Mouse (Mus musculus) liver, adult 2 months (tissue): Measurements from ENCODE around the gene Foxp2. TPM values are rescaled to one million over a fixed set of nuclear protein-coding genes. Genes with fewer than 3 reads are reported as not detected.

Experiments used
- DNase-seq: peaks from one replicate; pipeline ENCODE4 v3.0.0-alpha.2; 2011; ENCODE audit warnings: low read depth, low spot score; ENCODE audit errors: extremely low read depth
- H3K27ac ChIP-seq: fragments of 200-500 bp; replicated peaks from 2 replicates; pipeline ENCODE4 v1.5.1; 2012; ENCODE audit warnings: low read depth, mild to moderate bottlenecking, control low read depth, inconsistent platforms, low read length; ENCODE audit not compliant: insufficient read depth
- H3K27me3 ChIP-seq: fragments of 200-500 bp; 2 replicates; pipeline ENCODE4 v1.6.1; 2012; ENCODE audit warnings: mild to moderate bottlenecking, moderate library complexity, low read length, inconsistent platforms; ENCODE audit not compliant: control insufficient read depth, insufficient read depth
- H3K36me3 ChIP-seq: fragments of 200-500 bp; 2 replicates; pipeline ENCODE4 v1.6.1; 2012; ENCODE audit warnings: low read length, inconsistent platforms; ENCODE audit not compliant: control insufficient read depth, insufficient read depth
- H3K4me1 ChIP-seq: fragments of 200-500 bp; 2 replicates; pipeline ENCODE4 v1.6.1; 2011; ENCODE audit warnings: low read length; ENCODE audit not compliant: control insufficient read depth, insufficient read depth
- H3K4me3 ChIP-seq: fragments of 200-500 bp; 2 replicates; pipeline ENCODE4 v1.5.1; 2011; ENCODE audit warnings: low read depth, mild to moderate bottlenecking, control low read depth, low read length, moderate library complexity; ENCODE audit not compliant: insufficient read depth
- H3K79me2 ChIP-seq: fragments of 200-500 bp; 2 replicates; pipeline ENCODE4 v1.6.1; 2012; ENCODE audit warnings: inconsistent platforms, mild to moderate bottlenecking, low read length, moderate library complexity; ENCODE audit not compliant: control insufficient read depth, insufficient read depth
- H3K9ac ChIP-seq: fragments of 200-500 bp; 2 replicates; pipeline ENCODE4 v1.6.1; 2012; ENCODE audit warnings: low read depth, mild to moderate bottlenecking, control low read depth, inconsistent platforms, low read length
- CTCF ChIP-seq: fragments of 200-500 bp; IDR thresholded peaks from 2 replicates; pipeline ENCODE4 v1.5.1; 2011; ENCODE audit warnings: low read depth, low read length, control low read depth
- POLR2A ChIP-seq: fragments of 200-500 bp; IDR thresholded peaks from 2 replicates; pipeline ENCODE4 v1.6.1; 2011; ENCODE audit warnings: low read length, control low read depth; ENCODE audit not compliant: insufficient read depth; ENCODE audit errors: extremely low read depth
- WGBS: fragments of 180-500 bp; shearing (Covaris S2); methylation state at CpG from one replicate; pipeline ENCODE4 v1.1.7; 2018; 5-methylcytosine and 5-hydroxymethylcytosine counted together
- polyA plus RNA-seq: library from polyadenylated mRNA; depleted of rRNA; stranded (reverse); fragments of >200 nt; gene quantifications from 2 replicates; pipeline ENCODE4 v1.2.3, GENCODE M21; 2012
- total RNA-seq: library from RNA; depleted of rRNA; stranded (reverse); fragments of >200 nt; gene quantifications from 2 replicates; pipeline ENCODE4 v1.2.3, GENCODE M21; 2014

Gene Foxp2
- total and polyA plus RNA-seq, 2 experiments: 1.5 to 7.8 TPM

DNA sequence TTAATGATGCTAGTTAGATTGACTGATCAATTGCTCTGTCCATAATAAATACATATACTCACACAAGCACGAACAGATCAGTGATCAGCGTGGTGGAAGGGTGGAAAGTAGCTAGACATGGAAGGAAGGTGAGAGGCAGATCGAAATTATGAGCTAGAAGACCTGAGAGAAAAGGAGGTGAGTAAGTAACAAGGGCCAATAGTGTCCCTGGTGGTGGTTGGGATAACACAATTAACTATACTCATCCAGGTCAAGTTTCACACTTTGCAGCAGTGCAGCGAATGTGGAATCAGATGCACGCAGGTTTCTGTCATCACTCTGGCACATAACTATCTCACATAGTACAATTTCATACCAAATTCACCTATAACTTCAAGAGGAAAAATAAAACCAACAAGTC lies 291.7 kb downstream of the Foxp2 start:
- H3K4me3 ChIP-seq: no peak overlapping the region
- DNase-seq: no peak
- H3K4me1 ChIP-seq: peaks cover under 1% of the 10 kb centered on the region; the same call in 1 of the 2 replicates
- no peak overlapping the region for H3K9ac ChIP-seq
- TF ChIP-seq POLR2A: no peak
- TF ChIP-seq CTCF: no peak
- H3K27me3 ChIP-seq: no peaks in the 10 kb centered on the region
- no peaks in the 10 kb centered on the region; the same call in 1 of the 2 replicates for H3K79me2 ChIP-seq
- 81% methylated on average over 5 of the region's 5 CpGs for WGBS
- no peaks in the 10 kb centered on the region for H3K36me3 ChIP-seq
- no peak overlapping the region for H3K27ac ChIP-seq

GRCm38 (mm10) chr6:15242176-15242942 lies 341.2 kb downstream of the Foxp2 start:
- TF ChIP-seq CTCF (no peak), POLR2A (no peak)
- Histone ChIP-seq H3K4me1 (no peaks in the 10 kb centered on the region), H3K36me3 (no peaks in the 10 kb centered on the region), H3K4me3 (no peak overlapping the region), H3K79me2 (no peaks in the 10 kb centered on the region), H3K27ac (no peak overlapping the region), H3K9ac (no peak overlapping the region), H3K27me3 (no peaks in the 10 kb centered on the region)
- DNase-seq: no peak
- 82% methylated on average over 10 of the region's 10 CpGs for WGBS

GRCm38 (mm10) chr6:15257393-15257792 lies 356.2 kb downstream of the Foxp2 start:
- Histone ChIP-seq H3K27me3 (no peaks in the 10 kb centered on the region), H3K9ac (no peak overlapping the region), H3K27ac (no peak overlapping the region), H3K4me3 (no peak overlapping the region), H3K4me1 (no peaks in the 10 kb centered on the region), H3K79me2 (no peaks in the 10 kb centered on the region), H3K36me3 (no peaks in the 10 kb centered on the region)
- 7% methylated on average over 7 of the region's 7 CpGs for WGBS
- TF ChIP-seq CTCF (no peak), POLR2A (no peak)
- peak; percentile 75 for DNase-seq

DNA sequence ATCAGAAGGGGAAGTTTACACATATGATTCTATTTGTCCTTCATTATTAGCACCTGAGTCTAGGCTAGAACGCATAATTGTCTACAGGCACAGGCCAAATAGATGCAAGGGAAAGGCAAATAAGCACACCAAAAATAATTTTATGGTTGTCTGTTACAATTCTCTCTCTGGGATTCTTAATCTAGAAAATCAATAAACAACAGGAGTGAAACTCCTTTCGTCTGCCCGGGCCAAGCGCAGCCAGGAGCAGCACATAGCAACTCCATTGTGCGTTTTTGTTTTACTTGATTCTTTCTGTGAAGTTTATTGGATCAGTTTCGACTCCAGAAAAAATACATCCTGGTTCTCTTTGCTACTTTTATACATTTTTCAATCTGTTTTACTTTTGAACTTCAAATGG lies 356.7 kb downstream of the Foxp2 start:
- Histone ChIP-seq H3K27me3 (no peaks in the 10 kb centered on the region), H3K27ac (no peak overlapping the region), H3K4me3 (no peak overlapping the region), H3K9ac (no peak overlapping the region), H3K36me3 (no peaks in the 10 kb centered on the region), H3K79me2 (no peaks in the 10 kb centered on the region), H3K4me1 (no peaks in the 10 kb centered on the region)
- WGBS: 38% methylated on average over 6 of the region's 6 CpGs
- TF ChIP-seq POLR2A (no peak), CTCF (no peak)
- no peak for DNase-seq

DNA sequence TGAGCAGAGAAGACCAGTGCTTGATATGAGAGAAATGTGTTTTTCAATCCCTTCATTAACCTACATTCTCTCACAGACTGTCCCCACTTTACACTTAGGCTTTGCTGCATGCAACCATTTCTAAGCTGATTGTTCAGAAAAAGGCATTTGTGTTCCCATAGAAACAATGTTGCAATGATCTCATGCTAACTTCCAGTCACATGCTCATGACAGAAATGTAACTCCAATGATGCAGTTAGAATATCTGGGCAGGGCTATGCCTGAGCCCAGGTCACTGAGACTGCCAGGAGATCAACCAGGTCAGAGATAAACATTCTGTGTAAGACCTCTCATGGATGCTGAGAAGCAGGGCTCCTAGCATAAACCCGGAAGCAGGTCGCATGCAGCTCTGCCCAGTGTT lies 367.0 kb downstream of the Foxp2 start:
- TF ChIP-seq CTCF: no peak
- no peak for TF ChIP-seq POLR2A
- WGBS: 94% methylated on average over 2 of the region's 2 CpGs

DNA sequence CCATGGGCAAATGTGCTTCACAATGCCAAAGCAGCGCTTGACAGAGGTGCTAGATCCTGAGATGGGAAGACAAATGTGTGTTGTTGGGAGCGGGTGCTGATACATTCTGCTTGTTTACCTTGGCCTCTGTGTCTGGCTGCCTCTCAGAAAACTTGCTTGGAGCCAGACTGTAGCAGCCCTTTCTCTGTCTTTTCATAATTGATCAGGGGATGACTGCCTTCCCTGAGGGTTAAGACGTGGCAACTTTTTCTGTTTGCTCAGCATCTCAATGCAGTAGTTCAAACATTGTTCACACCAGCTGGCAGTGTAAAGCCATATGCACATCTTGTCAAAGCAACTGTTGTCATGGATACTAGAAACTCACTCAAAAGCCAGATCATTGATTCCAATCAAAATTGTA lies 384.1 kb downstream of the Foxp2 start:
- DNase-seq: peak; percentile 73
- Histone ChIP-seq H3K4me1 (peaks cover 3% of the 10 kb centered on the region; the same call in 1 of the 2 replicates), H3K9ac (no peak overlapping the region), H3K27me3 (no peaks in the 10 kb centered on the region), H3K4me3 (no peak overlapping the region), H3K79me2 (no peaks in the 10 kb centered on the region), H3K36me3 (no peaks in the 10 kb centered on the region), H3K27ac (no peak overlapping the region)
- WGBS: 17% methylated on average over 3 of the region's 3 CpGs
- TF ChIP-seq CTCF: no peak
- no peak for TF ChIP-seq POLR2A

More for the DNA sequence above, 367.0 kb downstream of the Foxp2 start:
- DNase-seq: no peak
- Histone ChIP-seq H3K27me3 (no peaks in the 10 kb centered on the region), H3K27ac (no peak overlapping the region), H3K36me3 (no peaks in the 10 kb centered on the region), H3K79me2 (no peaks in the 10 kb centered on the region), H3K4me3 (no peak overlapping the region), H3K4me1 (no peaks in the 10 kb centered on the region), H3K9ac (no peak overlapping the region)
